Mouse (Mus musculus) cerebellum, adult 2 months (tissue): Measurements from ENCODE around the gene Gm47996.

Experiments
- CTCF ChIP-seq: fragments of 200-500 bp; IDR thresholded peaks from 2 replicates; pipeline ENCODE4 v1.5.1; 2011; ENCODE audit warnings: low read depth, mild to moderate bottlenecking, control low read depth, low read length, moderate library complexity, borderline replicate concordance; ENCODE audit not compliant: insufficient read depth
- POLR2A ChIP-seq: fragments of 200-500 bp; IDR thresholded peaks from 2 replicates; pipeline ENCODE4 v1.6.1; 2011; ENCODE audit warnings: low read length, control low read depth, borderline replicate concordance; ENCODE audit not compliant: insufficient read depth

- TF ChIP-seq CTCF (no peak), POLR2A (no peak)
Observed at GRCm38 (mm10) chr1:151243332-151243731, 33.4 kb downstream of the Gm47996 start.
